Mouse (Mus musculus): ENCODE results near the gene Snx14. TPM values are rescaled to one million over a fixed set of nuclear protein-coding genes. Genes with fewer than 3 reads are reported as not detected.

The Snx14 gene
- total and polyA plus RNA-seq, 3 experiments = 8.5 to 57.4 (median 51.0) TPM

DNA sequence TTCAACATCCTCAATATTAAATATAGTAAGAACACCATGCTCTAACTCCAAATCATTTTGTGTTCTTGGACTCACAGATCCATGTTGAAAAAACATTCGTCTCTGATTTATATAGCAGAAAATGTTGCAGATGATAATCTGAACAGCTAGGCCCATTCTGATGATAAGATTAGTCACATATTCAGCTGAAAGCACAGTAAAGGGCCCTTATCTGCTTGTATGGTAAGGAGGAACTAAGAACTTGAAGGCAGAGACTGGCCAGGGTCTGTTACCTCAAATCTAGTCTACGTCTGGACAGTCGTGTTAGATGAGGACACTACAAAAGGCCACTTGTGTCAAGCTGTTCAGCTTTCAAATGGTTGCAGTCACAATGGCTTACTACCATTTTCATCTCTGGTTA is 59.7 kb downstream of the Snx14 start:
- Histone ChIP-seq H3K9me3 (replicated peaks) (no peaks in the 10 kb centered on the region), H3K4me3 (ENCODE audit: low read depth, low read length) (no peak overlapping the region), H3K4me1 (ENCODE audit: insufficient read depth, low read depth, low read length) (peaks cover 17% of the 10 kb centered on the region), H3K27me3 (ENCODE audit: insufficient read depth, low read length) (no peaks in the 10 kb centered on the region), H3K36me3 (replicated peaks) (peaks cover 56% of the 10 kb centered on the region)
- DNase-seq (ENCODE audit: low spot score) (no peak), ATAC-seq (ENCODE audit: extremely low read depth, insufficient number of reproducible peaks, low FRiP score, poor library complexity, severe bottlenecking) (no peak; the same call in 1 of the 2 replicates)
- TF ChIP-seq GATA2 (IDR thresholded peaks at IDR 0.05; ENCODE audit: borderline replicate concordance, low read depth, low read length) = no peak
- TF ChIP-seq TAL1 (conservative IDR thresholded peaks at IDR 0.05; ENCODE audit: low read depth, low read length) = no peak
- TF ChIP-seq CTCF (IDR thresholded peaks at IDR 0.05; ENCODE audit: low read depth, low read length) = no peak
- no peak for TF ChIP-seq POLR2AphosphoS5 (IDR thresholded peaks at IDR 0.05; ENCODE audit: insufficient replicate concordance, low read depth, low read length)
- no peak for TF ChIP-seq GATA1 (IDR thresholded peaks at IDR 0.05; ENCODE audit: borderline replicate concordance, low read length)

DNA sequence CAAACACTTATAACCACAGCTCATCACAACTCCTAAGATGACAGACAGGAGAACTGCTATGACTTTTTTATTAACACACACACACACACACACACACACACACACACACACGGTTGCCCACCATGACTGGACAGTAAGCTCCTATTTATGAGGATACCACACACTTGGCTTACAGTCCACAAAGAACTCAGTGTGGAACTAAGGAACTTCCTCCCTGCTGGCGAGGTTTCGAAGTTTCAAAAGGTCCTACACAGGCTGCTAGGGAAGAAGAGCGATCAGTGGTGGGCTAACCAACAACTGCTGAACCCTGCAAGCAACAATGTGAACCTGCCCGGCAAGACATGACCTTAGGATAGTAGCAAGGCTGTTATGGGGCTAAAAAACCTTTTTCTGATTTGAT is 61.3 kb downstream of the Snx14 start:
- TF ChIP-seq GATA2 (IDR thresholded peaks at IDR 0.05; ENCODE audit: borderline replicate concordance, low read depth, low read length) = no peak
- TF ChIP-seq TAL1 (conservative IDR thresholded peaks at IDR 0.05; ENCODE audit: low read depth, low read length) = no peak
- no peak for TF ChIP-seq CTCF (IDR thresholded peaks at IDR 0.05; ENCODE audit: low read depth, low read length)
- no peak for TF ChIP-seq GATA1 (IDR thresholded peaks at IDR 0.05; ENCODE audit: borderline replicate concordance, low read length)
- TF ChIP-seq POLR2AphosphoS5 (IDR thresholded peaks at IDR 0.05; ENCODE audit: insufficient replicate concordance, low read depth, low read length) = no peak
- Histone ChIP-seq H3K9me3 (replicated peaks) (no peaks in the 10 kb centered on the region), H3K27me3 (ENCODE audit: insufficient read depth, low read length) (no peaks in the 10 kb centered on the region), H3K4me1 (ENCODE audit: insufficient read depth, low read depth, low read length) (peaks cover 17% of the 10 kb centered on the region), H3K36me3 (replicated peaks) (peaks cover 47% of the 10 kb centered on the region), H3K4me3 (ENCODE audit: low read depth, low read length) (no peak overlapping the region)
- DNase-seq (ENCODE audit: low spot score) = no peak
- ATAC-seq (ENCODE audit: extremely low read depth, insufficient number of reproducible peaks, low FRiP score, poor library complexity, severe bottlenecking) = no peak

DNA sequence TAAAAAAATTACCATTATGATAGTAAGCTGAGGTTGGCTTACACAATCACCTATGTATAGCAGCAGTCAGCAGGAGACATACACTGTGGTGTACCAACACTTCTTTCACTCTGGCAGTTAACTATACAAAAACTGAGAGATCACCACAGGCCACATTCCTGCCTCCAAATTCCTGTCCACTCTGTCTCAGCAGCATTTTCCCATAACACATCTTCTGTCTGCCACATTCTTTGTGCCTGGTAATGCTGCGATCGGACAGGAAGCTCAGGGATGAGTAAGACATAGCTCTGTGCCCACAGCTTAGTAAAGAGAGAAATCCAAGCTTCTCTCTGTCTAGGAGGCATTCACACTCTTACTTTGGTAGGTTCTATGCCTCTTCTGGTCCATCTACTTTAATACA is 65.8 kb downstream of the Snx14 start:
- Histone ChIP-seq H3K27me3 (ENCODE audit: insufficient read depth, low read length) (no peaks in the 10 kb centered on the region), H3K4me1 (ENCODE audit: insufficient read depth, low read depth, low read length) (no peaks in the 10 kb centered on the region), H3K9me3 (replicated peaks) (no peaks in the 10 kb centered on the region), H3K36me3 (replicated peaks) (peaks cover 19% of the 10 kb centered on the region), H3K4me3 (ENCODE audit: low read depth, low read length) (no peak overlapping the region)
- TF ChIP-seq CTCF (IDR thresholded peaks at IDR 0.05; ENCODE audit: low read depth, low read length) (no peak), TAL1 (conservative IDR thresholded peaks at IDR 0.05; ENCODE audit: low read depth, low read length) (no peak), GATA2 (IDR thresholded peaks at IDR 0.05; ENCODE audit: borderline replicate concordance, low read depth, low read length) (no peak), GATA1 (IDR thresholded peaks at IDR 0.05; ENCODE audit: borderline replicate concordance, low read length) (no peak), POLR2AphosphoS5 (IDR thresholded peaks at IDR 0.05; ENCODE audit: insufficient replicate concordance, low read depth, low read length) (no peak)
- no peak for DNase-seq (ENCODE audit: low spot score)
- no peak for ATAC-seq (ENCODE audit: extremely low read depth, insufficient number of reproducible peaks, low FRiP score, poor library complexity, severe bottlenecking)

DNA sequence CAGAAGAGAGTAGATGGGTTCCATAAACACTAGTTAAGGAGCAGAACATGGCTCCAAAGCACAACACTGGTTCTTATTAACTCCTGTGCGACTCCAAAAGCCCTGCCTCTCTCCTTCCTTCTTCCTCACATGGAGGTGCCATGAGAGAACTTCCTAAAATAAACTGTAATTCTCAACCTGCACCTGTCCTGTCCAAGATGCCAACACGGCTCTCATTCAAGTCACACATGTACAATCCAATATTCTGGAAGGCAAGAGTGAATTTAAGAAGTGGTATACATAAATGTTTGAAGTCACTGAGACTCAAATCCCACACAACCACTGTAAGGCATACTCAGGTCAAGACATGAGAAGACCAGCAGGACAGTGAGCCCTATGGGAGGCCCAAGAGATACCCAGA is 67.6 kb downstream of the Snx14 start:
- H3K4me1 ChIP-seq (ENCODE audit: insufficient read depth, low read depth, low read length) = no peaks in the 10 kb centered on the region
- DNase-seq (ENCODE audit: low spot score) = no peak
- H3K9me3 ChIP-seq (replicated peaks) = no peaks in the 10 kb centered on the region
- H3K27me3 ChIP-seq (ENCODE audit: insufficient read depth, low read length) = 0 out of 2 replicates have a peak, but pooled peaks cover 1% of the 10 kb centered on the region
- H3K36me3 ChIP-seq (replicated peaks) = peaks cover 8% of the 10 kb centered on the region
- TF ChIP-seq POLR2AphosphoS5 (IDR thresholded peaks at IDR 0.05; ENCODE audit: insufficient replicate concordance, low read depth, low read length) (no peak), GATA1 (IDR thresholded peaks at IDR 0.05; ENCODE audit: borderline replicate concordance, low read length) (no peak), GATA2 (IDR thresholded peaks at IDR 0.05; ENCODE audit: borderline replicate concordance, low read depth, low read length) (no peak), CTCF (IDR thresholded peaks at IDR 0.05; ENCODE audit: low read depth, low read length) (no peak), TAL1 (conservative IDR thresholded peaks at IDR 0.05; ENCODE audit: low read depth, low read length) (no peak)
- no peak overlapping the region for H3K4me3 ChIP-seq (ENCODE audit: low read depth, low read length)
- no peak for ATAC-seq (ENCODE audit: extremely low read depth, insufficient number of reproducible peaks, low FRiP score, poor library complexity, severe bottlenecking)

DNA sequence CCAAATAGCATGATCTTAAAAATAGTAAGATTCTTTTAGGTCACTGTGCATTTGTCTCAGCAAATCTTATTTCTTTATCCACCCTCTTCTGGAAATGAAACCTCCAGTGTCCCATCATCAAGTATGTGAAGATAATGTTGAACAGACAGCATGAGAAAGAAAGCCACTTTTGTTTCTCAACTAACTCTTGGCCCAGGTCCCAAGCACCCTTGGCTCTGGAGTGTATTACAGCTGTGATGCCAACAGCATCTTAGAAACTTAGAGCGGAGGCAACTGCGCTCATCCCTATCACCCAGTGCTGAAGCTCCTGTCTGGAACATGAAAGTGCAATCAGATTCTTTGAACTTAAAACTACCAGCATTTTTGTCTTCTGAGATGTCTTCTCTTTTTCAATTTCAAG is 69.1 kb downstream of the Snx14 start:
- Histone ChIP-seq H3K27me3 (ENCODE audit: insufficient read depth, low read length) (0 out of 2 replicates have a peak, but pooled peaks cover 2% of the 10 kb centered on the region), H3K4me3 (ENCODE audit: low read depth, low read length) (no peak overlapping the region), H3K4me1 (ENCODE audit: insufficient read depth, low read depth, low read length) (no peaks in the 10 kb centered on the region), H3K36me3 (replicated peaks) (peaks cover 4% of the 10 kb centered on the region), H3K9me3 (replicated peaks) (no peaks in the 10 kb centered on the region)
- TF ChIP-seq CTCF (IDR thresholded peaks at IDR 0.05; ENCODE audit: low read depth, low read length) = no peak
- TF ChIP-seq GATA2 (IDR thresholded peaks at IDR 0.05; ENCODE audit: borderline replicate concordance, low read depth, low read length) = no peak
- no peak for TF ChIP-seq GATA1 (IDR thresholded peaks at IDR 0.05; ENCODE audit: borderline replicate concordance, low read length)
- TF ChIP-seq TAL1 (conservative IDR thresholded peaks at IDR 0.05; ENCODE audit: low read depth, low read length) = no peak
- TF ChIP-seq POLR2AphosphoS5 (IDR thresholded peaks at IDR 0.05; ENCODE audit: insufficient replicate concordance, low read depth, low read length) = no peak
- DNase-seq (ENCODE audit: low spot score) (no peak), ATAC-seq (ENCODE audit: extremely low read depth, insufficient number of reproducible peaks, low FRiP score, poor library complexity, severe bottlenecking) (no peak)

DNA sequence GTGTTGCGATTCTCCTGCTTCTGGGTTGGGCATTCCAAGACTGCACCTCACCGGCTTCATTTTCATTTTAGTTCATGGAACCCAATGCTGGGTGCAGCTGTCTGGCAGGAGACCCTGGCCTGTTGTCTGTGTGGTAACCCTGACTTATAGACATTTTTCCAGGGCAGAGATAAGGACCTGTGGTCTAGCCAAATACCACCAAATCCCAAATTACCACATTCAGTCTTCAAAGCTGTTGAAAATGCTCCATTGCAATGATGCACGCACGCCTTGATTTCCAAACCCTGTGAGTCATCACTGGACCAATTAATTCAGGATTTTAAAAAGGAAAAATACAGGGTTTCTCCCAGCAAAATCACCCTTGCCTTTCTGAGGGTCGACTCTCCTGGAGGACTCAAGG is 70.3 kb downstream of the Snx14 start:
- peaks cover 3% of the 10 kb centered on the region for H3K36me3 ChIP-seq (replicated peaks)
- ATAC-seq (ENCODE audit: extremely low read depth, insufficient number of reproducible peaks, low FRiP score, poor library complexity, severe bottlenecking) (no peak), DNase-seq (ENCODE audit: low spot score) (no peak)
- no peak for TF ChIP-seq GATA2 (IDR thresholded peaks at IDR 0.05; ENCODE audit: borderline replicate concordance, low read depth, low read length)
- H3K27me3 ChIP-seq (ENCODE audit: insufficient read depth, low read length) = 0 out of 2 replicates have a peak, but pooled peaks cover 2% of the 10 kb centered on the region
- H3K4me1 ChIP-seq (ENCODE audit: insufficient read depth, low read depth, low read length) = no peaks in the 10 kb centered on the region
- no peak overlapping the region for H3K4me3 ChIP-seq (ENCODE audit: low read depth, low read length)
- H3K9me3 ChIP-seq (replicated peaks) = no peaks in the 10 kb centered on the region

DNA sequence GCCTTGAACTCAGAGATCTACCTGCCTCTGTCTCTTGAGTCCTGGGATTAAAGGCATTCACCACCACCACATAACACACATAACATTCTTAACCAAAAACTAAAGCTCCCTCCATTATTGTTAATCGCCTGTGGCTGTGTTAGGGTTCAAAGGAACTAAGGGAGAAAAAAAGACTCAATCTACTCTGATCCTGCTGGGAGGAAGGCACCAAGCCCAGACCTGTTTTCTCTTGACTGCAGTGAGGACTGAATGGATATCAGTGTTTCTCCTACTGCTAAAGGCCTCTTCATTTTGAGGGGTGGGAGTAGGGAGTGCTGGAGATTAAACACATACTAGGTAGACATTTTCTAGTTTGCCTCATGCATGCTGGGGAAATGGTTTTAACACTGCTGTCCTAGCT is 71.0 kb downstream of the Snx14 start:
- Histone ChIP-seq H3K9me3 (replicated peaks) (no peaks in the 10 kb centered on the region), H3K4me3 (ENCODE audit: low read depth, low read length) (no peak overlapping the region), H3K36me3 (replicated peaks) (no peaks in the 10 kb centered on the region), H3K27me3 (ENCODE audit: insufficient read depth, low read length) (0 out of 2 replicates have a peak, but pooled peaks cover 2% of the 10 kb centered on the region), H3K4me1 (ENCODE audit: insufficient read depth, low read depth, low read length) (no peaks in the 10 kb centered on the region)
- ATAC-seq (ENCODE audit: extremely low read depth, insufficient number of reproducible peaks, low FRiP score, poor library complexity, severe bottlenecking) (no peak), DNase-seq (ENCODE audit: low spot score) (no peak)
- TF ChIP-seq TAL1 (conservative IDR thresholded peaks at IDR 0.05; ENCODE audit: low read depth, low read length) (no peak), POLR2AphosphoS5 (IDR thresholded peaks at IDR 0.05; ENCODE audit: insufficient replicate concordance, low read depth, low read length) (no peak), CTCF (IDR thresholded peaks at IDR 0.05; ENCODE audit: low read depth, low read length) (no peak), GATA2 (IDR thresholded peaks at IDR 0.05; ENCODE audit: borderline replicate concordance, low read depth, low read length) (no peak), GATA1 (IDR thresholded peaks at IDR 0.05; ENCODE audit: borderline replicate concordance, low read length) (no peak)
